Mouse (Mus musculus) adipocyte (in vitro differentiated cells): Measurements from ENCODE around the gene Mrm1.
A peak's percentile ranks its signal among the peaks of the same experiment; 100 is the strongest.
"Not testable (repeated sequence)": the region's sequence is repeated elsewhere in the genome, so short reads cannot be mapped to it uniquely, and the experiment has no call there.

Source experiments
- DNase-seq: peaks from one replicate; pipeline ENCODE4 v3.0.0-alpha.2; 2016; ENCODE audit warnings: low spot score

Mrm1 gene

GRCm38 (mm10) chr11:84818961-84819692 lies at the start of gene Mrm1:
TSS of gene Mrm1 (minus strand) at chr11:84819515.
- DNase-seq = peak; percentile 95

GRCm38 (mm10) chr11:84868786-84869259 lies 49.5 kb upstream of the Mrm1 start:
- DNase-seq = no peak

- no peak for DNase-seq
These were observed 48.3 kb upstream of the Mrm1 start for GRCm38 (mm10) chr11:84867586-84867985.

GRCm38 (mm10) chr11:84865268-84865667 lies 46.0 kb upstream of the Mrm1 start:
- no peak for DNase-seq

GRCm38 (mm10) chr11:84855285-84855684 lies 36.0 kb upstream of the Mrm1 start:
- DNase-seq = no peak

GRCm38 (mm10) chr11:84847475-84848090 lies 28.3 kb upstream of the Mrm1 start:
- DNase-seq = no peak

- no peak for DNase-seq
These were observed 27.6 kb upstream of the Mrm1 start for GRCm38 (mm10) chr11:84846741-84847474.

GRCm38 (mm10) chr11:84839330-84839729 lies 20.0 kb upstream of the Mrm1 start:
- DNase-seq = no peak

- DNase-seq = not testable (repeated sequence)
These were observed 10.2 kb upstream of the Mrm1 start for GRCm38 (mm10) chr11:84829495-84829894.

GRCm38 (mm10) chr11:84828516-84829399 lies 9.4 kb upstream of the Mrm1 start, which contains the start of gene Dhrs11:
TSS of gene Dhrs11 (minus strand) at chr11:84828994.
- peak; percentile 87 for DNase-seq

- peak; percentile 47 for DNase-seq
These were observed 8.7 kb upstream of the Mrm1 start for GRCm38 (mm10) chr11:84827901-84828503.

GRCm38 (mm10) chr11:84827492-84827891 lies 8.2 kb upstream of the Mrm1 start:
- no peak for DNase-seq

GRCm38 (mm10) chr11:84826185-84826584 lies 6.9 kb upstream of the Mrm1 start:
- peak; percentile 74 for DNase-seq

GRCm38 (mm10) chr11:84825261-84825807 lies 6.0 kb upstream of the Mrm1 start:
- DNase-seq = no peak

- no peak for DNase-seq
These were observed 4.2 kb upstream of the Mrm1 start for GRCm38 (mm10) chr11:84823484-84823897.

GRCm38 (mm10) chr11:84822487-84822886 lies 3.2 kb upstream of the Mrm1 start:
- DNase-seq = no peak

- no peak for DNase-seq
These were observed 1.9 kb upstream of the Mrm1 start for GRCm38 (mm10) chr11:84821131-84821770.

- peak; percentile 85 for DNase-seq
These were observed 992 bp downstream of the Mrm1 start for GRCm38 (mm10) chr11:84818085-84818960.

GRCm38 (mm10) chr11:84817362-84817761 lies 2.0 kb downstream of the Mrm1 start:
- peak; percentile 40 for DNase-seq
